In genomic region chr14:12624256-12625130, GRCm38 (mm10) we compare ENCODE assay signal across 8 mouse cellular contexts.
A peak's percentile ranks its signal among the peaks of the same experiment; 100 is the strongest.
DNase-seq lines count a peak whose midpoint lies in the region; ATAC-seq lines count a peak whose summit lies in the region.

No protein-coding gene starts in this region.

- intact Hi-C loops in left cerebral cortex, postnatal 4 days (cut with DNase I) = loop anchor here (5.0 kb wide), 2 partner anchors 198 to 573 kb away; partner anchors contain the start of gene Cadps

- peak; percentile 27 to 30 for DNase-seq in adrenal gland, adult 18-20 months (ENCODE audit: low spot score in 2 of 2)
- no peak for DNase-seq in adrenal gland, postnatal 4 days (ENCODE audit: low spot score in 2 of 2)
- peak; percentile 22 for DNase-seq in right cerebral cortex, adult 18-20 months
- no peak for DNase-seq in right cerebral cortex, postnatal 36 days (ENCODE audit: low spot score in 2 of 2)
- DNase-seq in left cerebral cortex, postnatal 4 days = peak; percentile 9
- DNase-seq in urinary bladder, adult 18-20 months (ENCODE audit: low spot score in 2 of 2) = no peak

- ATAC-seq in frontal cortex, adult (ENCODE audit: low TSS enrichment) = peak; percentile 50
- ATAC-seq in erythroid progenitor cell, adult 5-6 weeks (replicated peaks; ENCODE audit: low FRiP score, poor library complexity, severe bottlenecking) = no peak

Comparison
In these comparisons a context has a peak if more than half of its experiments do, and no peak if none do; other contexts are left out.
1. DNase-seq: peak in adrenal gland, adult 18-20 months (2 of 2), right cerebral cortex, adult 18-20 months (single experiment) and left cerebral cortex, postnatal 4 days (single experiment); none in adrenal gland, postnatal 4 days (0 of 2), right cerebral cortex, postnatal 36 days (0 of 2) and urinary bladder, adult 18-20 months (0 of 2).